Mouse (Mus musculus): Measurements from ENCODE around the gene Lhfpl3.

Lhfpl3 gene

DNA sequence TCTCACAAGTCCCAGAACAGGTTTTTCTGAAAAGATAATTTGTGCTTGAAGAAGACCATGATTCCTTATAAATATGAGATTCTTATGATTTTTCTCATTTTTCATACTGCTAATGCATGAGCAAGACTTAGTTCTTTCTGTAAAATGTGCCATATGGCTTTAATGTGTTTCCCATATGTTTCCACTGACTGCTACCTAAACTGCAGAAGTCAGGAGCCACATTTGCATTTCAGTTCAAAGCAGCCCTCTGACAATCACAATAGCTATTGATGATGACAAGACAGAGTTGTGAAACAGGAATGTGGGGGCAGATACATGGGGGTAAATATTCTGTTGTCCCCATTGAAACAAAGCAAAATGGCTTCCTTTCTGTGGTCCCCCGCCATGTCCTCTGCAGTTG lies 126.6 kb downstream of the Lhfpl3 start:
- DNase-seq (ENCODE audit: low read depth, low spot score): no peak
- Histone ChIP-seq H3K27me3 (ENCODE audit: control insufficient read depth, insufficient read depth, low read length, poor library complexity, severe bottlenecking) (no peaks in the 10 kb centered on the region), H3K36me3 (ENCODE audit: control insufficient read depth, insufficient read depth, low read length, poor library complexity, severe bottlenecking) (no peaks in the 10 kb centered on the region)

DNA sequence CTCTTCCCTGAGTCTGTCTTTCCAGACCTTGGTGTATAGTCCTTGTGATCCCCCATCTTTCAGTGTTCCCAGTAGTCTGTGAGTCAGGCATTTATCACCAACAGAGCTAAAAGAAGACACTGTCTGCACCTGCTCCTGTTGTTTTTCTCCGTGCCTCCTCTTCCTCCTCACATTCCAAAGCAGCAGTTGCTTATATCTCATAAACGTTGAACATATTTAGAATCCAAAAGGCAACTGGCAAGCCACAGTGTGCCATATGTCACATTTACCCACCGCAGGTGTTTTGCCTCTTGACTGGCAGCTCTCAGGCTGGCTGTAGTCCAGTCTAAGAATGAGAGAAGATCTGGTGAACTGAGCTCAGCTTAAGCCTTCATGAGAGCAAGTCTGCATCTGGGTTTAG lies 142.5 kb downstream of the Lhfpl3 start:
- no peaks in the 10 kb centered on the region for H3K36me3 ChIP-seq (ENCODE audit: control insufficient read depth, insufficient read depth, low read length, poor library complexity, severe bottlenecking)
- no peaks in the 10 kb centered on the region for H3K27me3 ChIP-seq (ENCODE audit: control insufficient read depth, insufficient read depth, low read length, poor library complexity, severe bottlenecking)
- no peak for DNase-seq (ENCODE audit: low read depth, low spot score)

- no peaks in the 10 kb centered on the region for H3K27me3 ChIP-seq (ENCODE audit: control insufficient read depth, insufficient read depth, low read length, poor library complexity, severe bottlenecking)
- DNase-seq (ENCODE audit: low read depth, low spot score): no peak
Measured at GRCm38 (mm10) chr5:22889481-22889880, 143.6 kb downstream of the Lhfpl3 start.

DNA sequence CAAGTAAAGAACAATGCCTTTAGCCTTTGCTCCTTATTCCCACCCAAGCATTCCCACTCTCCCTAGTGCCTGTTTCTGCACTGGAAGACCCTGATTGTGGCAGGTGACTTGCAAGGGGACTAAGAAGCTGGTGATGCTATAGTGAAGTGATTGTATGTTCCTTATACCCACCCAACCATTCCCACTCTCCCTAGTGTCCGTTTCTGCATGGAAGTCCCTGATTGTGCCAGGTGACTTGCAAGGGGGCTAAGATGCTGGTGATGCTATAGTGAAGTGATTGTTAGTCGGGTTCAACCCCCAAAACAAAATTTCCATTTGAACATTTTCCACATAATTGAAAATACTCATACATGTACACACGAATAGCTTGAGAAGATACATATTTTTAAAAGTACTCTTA lies 151.4 kb downstream of the Lhfpl3 start:
- DNase-seq (ENCODE audit: low read depth, low spot score): no peak
- no peaks in the 10 kb centered on the region for H3K36me3 ChIP-seq (ENCODE audit: control insufficient read depth, insufficient read depth, low read length, poor library complexity, severe bottlenecking)
- H3K27me3 ChIP-seq (ENCODE audit: control insufficient read depth, insufficient read depth, low read length, poor library complexity, severe bottlenecking): no peaks in the 10 kb centered on the region

More at GRCm38 (mm10) chr5:22889481-22889880, 143.6 kb downstream of the Lhfpl3 start:
- no peaks in the 10 kb centered on the region for H3K36me3 ChIP-seq (ENCODE audit: control insufficient read depth, insufficient read depth, low read length, poor library complexity, severe bottlenecking)

DNA sequence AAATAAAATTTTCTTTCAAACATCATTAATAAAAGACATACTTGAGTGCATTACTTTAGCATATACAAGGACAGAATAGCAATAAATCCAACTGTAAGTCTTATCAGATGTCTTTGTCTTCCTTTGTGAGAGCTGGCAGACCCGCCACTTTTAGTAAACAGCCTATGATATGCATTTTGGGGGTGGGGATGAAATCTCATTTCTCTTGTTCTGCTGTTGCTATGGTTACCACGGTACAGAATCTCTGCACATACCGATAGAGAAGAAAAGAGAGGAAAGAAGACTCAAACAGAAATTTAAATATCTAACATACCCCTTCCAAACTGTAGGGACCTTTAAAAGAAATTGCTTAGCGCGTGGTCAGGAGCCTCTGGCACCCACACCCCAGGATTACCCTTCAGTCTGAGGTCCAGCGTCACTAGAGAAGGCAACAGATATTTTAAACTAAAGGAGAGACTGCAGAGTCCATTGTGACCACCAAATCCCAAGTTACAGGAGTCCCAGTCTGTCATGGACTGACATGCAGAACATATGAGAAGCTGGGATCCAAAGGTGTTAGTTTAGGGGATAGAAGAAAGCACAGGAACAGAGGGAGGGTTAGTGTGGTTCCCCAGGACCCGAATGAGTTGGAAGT lies 151.9 kb downstream of the Lhfpl3 start:
- H3K36me3 ChIP-seq (ENCODE audit: control insufficient read depth, insufficient read depth, low read length, poor library complexity, severe bottlenecking): no peaks in the 10 kb centered on the region
- DNase-seq (ENCODE audit: low read depth, low spot score): no peak
- no peaks in the 10 kb centered on the region for H3K27me3 ChIP-seq (ENCODE audit: control insufficient read depth, insufficient read depth, low read length, poor library complexity, severe bottlenecking)

DNA sequence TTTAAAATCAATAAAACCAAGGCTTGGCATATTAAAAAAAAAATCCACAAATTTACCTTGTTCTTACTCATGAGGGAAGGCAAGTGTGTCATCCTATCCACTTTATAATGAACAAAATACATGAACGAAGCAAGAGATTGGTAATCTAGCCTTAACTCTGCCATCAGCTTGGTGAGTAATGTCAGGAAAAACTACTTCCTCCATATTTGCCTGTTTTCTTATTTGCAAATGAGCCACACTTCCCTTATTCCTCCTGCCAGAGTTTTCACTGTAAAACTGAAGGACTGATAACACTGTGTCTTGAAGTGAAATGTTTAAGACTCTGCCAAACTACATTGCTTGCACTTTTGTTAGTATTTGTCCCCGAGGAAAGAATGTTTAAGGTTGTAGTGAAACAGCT lies 152.7 kb downstream of the Lhfpl3 start:
- no peak for DNase-seq (ENCODE audit: low read depth, low spot score)
- Histone ChIP-seq H3K36me3 (ENCODE audit: control insufficient read depth, insufficient read depth, low read length, poor library complexity, severe bottlenecking) (no peaks in the 10 kb centered on the region), H3K27me3 (ENCODE audit: control insufficient read depth, insufficient read depth, low read length, poor library complexity, severe bottlenecking) (no peaks in the 10 kb centered on the region)

- no peaks in the 10 kb centered on the region for H3K36me3 ChIP-seq (ENCODE audit: control insufficient read depth, insufficient read depth, low read length, poor library complexity, severe bottlenecking)
- no peak for DNase-seq (ENCODE audit: low read depth, low spot score)
- H3K27me3 ChIP-seq (ENCODE audit: control insufficient read depth, insufficient read depth, low read length, poor library complexity, severe bottlenecking): no peaks in the 10 kb centered on the region
Measured at GRCm38 (mm10) chr5:22899913-22900312, 154.1 kb downstream of the Lhfpl3 start.

DNA sequence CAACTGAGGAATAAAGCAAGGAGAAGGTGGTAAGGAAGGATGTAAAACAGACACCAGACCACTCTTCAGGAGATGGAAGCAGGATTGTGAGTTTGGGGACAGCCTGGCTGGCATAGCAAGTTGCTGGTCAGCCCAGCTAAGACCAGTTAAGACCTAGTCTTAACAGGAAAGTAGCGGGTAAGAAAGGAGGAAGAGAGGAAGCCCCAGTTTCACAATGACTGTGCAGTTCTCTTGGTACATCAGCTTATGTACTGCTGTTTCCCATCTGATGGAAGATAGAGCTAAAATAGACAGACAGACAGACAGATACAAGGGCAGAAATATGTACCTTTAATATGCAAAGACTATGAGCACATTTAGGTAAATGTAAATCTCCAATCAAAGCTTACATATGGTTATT lies 171.3 kb downstream of the Lhfpl3 start:
- Histone ChIP-seq H3K36me3 (ENCODE audit: control insufficient read depth, insufficient read depth, low read length, poor library complexity, severe bottlenecking) (no peaks in the 10 kb centered on the region), H3K27me3 (ENCODE audit: control insufficient read depth, insufficient read depth, low read length, poor library complexity, severe bottlenecking) (no peaks in the 10 kb centered on the region)
- DNase-seq (ENCODE audit: low read depth, low spot score): no peak

GRCm38 (mm10) chr5:22926171-22926570 lies 180.3 kb downstream of the Lhfpl3 start:
- DNase-seq (ENCODE audit: low read depth, low spot score): no peak
- Histone ChIP-seq H3K36me3 (ENCODE audit: control insufficient read depth, insufficient read depth, low read length, poor library complexity, severe bottlenecking) (no peaks in the 10 kb centered on the region), H3K27me3 (ENCODE audit: control insufficient read depth, insufficient read depth, low read length, poor library complexity, severe bottlenecking) (no peaks in the 10 kb centered on the region)

DNA sequence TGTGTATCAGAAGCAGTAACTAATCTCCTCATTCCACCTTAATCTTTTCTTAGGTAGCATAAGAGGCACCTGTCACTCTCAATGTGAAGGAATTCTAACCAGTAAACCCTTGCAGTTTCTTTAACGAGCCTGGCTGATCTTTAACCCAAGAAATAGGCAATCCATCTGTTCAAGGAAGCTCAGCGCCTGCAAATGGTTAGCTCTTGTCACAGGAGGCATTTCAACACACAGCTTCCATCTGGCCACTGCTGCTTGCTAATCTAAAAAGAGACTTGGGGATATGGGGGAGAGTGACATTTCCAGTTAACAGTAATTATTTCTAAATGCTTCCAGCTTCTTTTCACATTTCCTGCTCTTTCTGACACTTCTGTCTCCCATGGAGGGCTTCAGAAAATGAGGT lies 182.9 kb downstream of the Lhfpl3 start:
- DNase-seq (ENCODE audit: low read depth, low spot score): no peak
- H3K36me3 ChIP-seq (ENCODE audit: control insufficient read depth, insufficient read depth, low read length, poor library complexity, severe bottlenecking): no peaks in the 10 kb centered on the region
- H3K27me3 ChIP-seq (ENCODE audit: control insufficient read depth, insufficient read depth, low read length, poor library complexity, severe bottlenecking): no peaks in the 10 kb centered on the region

GRCm38 (mm10) chr5:22943306-22943705 lies 197.4 kb downstream of the Lhfpl3 start:
- no peaks in the 10 kb centered on the region for H3K36me3 ChIP-seq (ENCODE audit: control insufficient read depth, insufficient read depth, low read length, poor library complexity, severe bottlenecking)
- DNase-seq (ENCODE audit: low read depth, low spot score): no peak

GRCm38 (mm10) chr5:22963300-22963699 lies 217.4 kb downstream of the Lhfpl3 start:
- DNase-seq (ENCODE audit: low read depth, low spot score): no peak
- Histone ChIP-seq H3K27me3 (ENCODE audit: control insufficient read depth, insufficient read depth, low read length, poor library complexity, severe bottlenecking) (no peaks in the 10 kb centered on the region), H3K36me3 (ENCODE audit: control insufficient read depth, insufficient read depth, low read length, poor library complexity, severe bottlenecking) (no peaks in the 10 kb centered on the region)

More at GRCm38 (mm10) chr5:22943306-22943705, 197.4 kb downstream of the Lhfpl3 start:
- no peaks in the 10 kb centered on the region for H3K27me3 ChIP-seq (ENCODE audit: control insufficient read depth, insufficient read depth, low read length, poor library complexity, severe bottlenecking)

GRCm38 (mm10) chr5:22986771-22987170 lies 240.9 kb downstream of the Lhfpl3 start:
- Histone ChIP-seq H3K27me3 (ENCODE audit: control insufficient read depth, insufficient read depth, low read length, poor library complexity, severe bottlenecking) (no peaks in the 10 kb centered on the region), H3K36me3 (ENCODE audit: control insufficient read depth, insufficient read depth, low read length, poor library complexity, severe bottlenecking) (no peaks in the 10 kb centered on the region)
- DNase-seq (ENCODE audit: low read depth, low spot score): no peak

DNA sequence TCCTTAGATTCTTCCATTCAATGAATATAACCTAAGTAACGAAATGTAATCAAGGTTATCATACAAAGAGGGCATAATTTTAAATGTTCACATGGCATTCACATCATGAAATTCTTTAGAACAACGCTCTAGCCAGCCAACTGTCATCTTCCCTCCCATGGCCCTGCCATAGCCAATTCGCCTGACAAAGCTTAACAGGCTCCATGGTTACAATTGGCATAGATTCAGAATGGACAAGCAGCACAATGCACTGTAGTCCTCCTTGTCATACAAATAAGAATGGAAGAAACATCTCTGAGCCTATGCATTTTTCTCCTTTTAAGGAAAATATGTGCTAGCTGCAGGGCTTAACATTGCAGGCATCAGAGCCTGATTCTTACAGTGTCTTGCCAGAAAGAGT lies 254.0 kb downstream of the Lhfpl3 start:
- DNase-seq (ENCODE audit: low read depth, low spot score): no peak
- Histone ChIP-seq H3K36me3 (ENCODE audit: control insufficient read depth, insufficient read depth, low read length, poor library complexity, severe bottlenecking) (no peaks in the 10 kb centered on the region), H3K27me3 (ENCODE audit: control insufficient read depth, insufficient read depth, low read length, poor library complexity, severe bottlenecking) (no peaks in the 10 kb centered on the region)

GRCm38 (mm10) chr5:23003123-23003797 lies 257.4 kb downstream of the Lhfpl3 start:
- DNase-seq (ENCODE audit: low read depth, low spot score): no peak
- H3K27me3 ChIP-seq (ENCODE audit: control insufficient read depth, insufficient read depth, low read length, poor library complexity, severe bottlenecking): no peaks in the 10 kb centered on the region

DNA sequence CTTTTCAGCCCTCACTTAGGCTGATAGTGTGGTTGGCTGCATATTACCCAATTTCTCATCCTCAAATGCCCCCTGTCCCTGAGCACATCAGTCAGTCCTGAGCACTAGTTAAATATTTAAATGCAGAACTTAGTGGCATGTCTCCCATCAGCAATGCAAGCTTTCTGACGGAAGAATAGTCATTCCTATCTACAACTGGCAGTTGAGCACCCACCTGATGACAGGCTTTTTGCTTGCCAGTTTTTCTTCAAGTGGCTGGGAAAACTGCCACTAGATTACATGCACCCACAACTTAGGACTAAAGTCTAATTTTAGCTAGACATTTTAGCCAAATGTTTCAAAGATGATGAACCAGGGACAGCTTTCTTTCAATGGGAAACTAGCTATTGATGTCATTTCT lies 260.3 kb downstream of the Lhfpl3 start:
- no peak for DNase-seq (ENCODE audit: low read depth, low spot score)
- Histone ChIP-seq H3K36me3 (ENCODE audit: control insufficient read depth, insufficient read depth, low read length, poor library complexity, severe bottlenecking) (no peaks in the 10 kb centered on the region), H3K27me3 (ENCODE audit: control insufficient read depth, insufficient read depth, low read length, poor library complexity, severe bottlenecking) (no peaks in the 10 kb centered on the region)

More at GRCm38 (mm10) chr5:23003123-23003797, 257.4 kb downstream of the Lhfpl3 start:
- no peaks in the 10 kb centered on the region for H3K36me3 ChIP-seq (ENCODE audit: control insufficient read depth, insufficient read depth, low read length, poor library complexity, severe bottlenecking)
